ENCODE assay signal across 8 mouse cellular contexts in genomic region chr19:28974862-28975611, GRCm38 (mm10). TPM values are rescaled to one million over a fixed set of nuclear protein-coding genes. Genes with fewer than 3 reads are reported as not detected.
A peak's percentile ranks its signal among the peaks of the same experiment; 100 is the strongest.
DNase-seq lines count a peak whose midpoint lies in the region; ATAC-seq lines count a peak whose summit lies in the region.

No protein-coding gene starts in this region.

- peak; percentile 84 for ATAC-seq in intestine, embryonic 16.5 days

- H3K4me1 ChIP-seq in intestine, embryonic 16.5 days (ENCODE audit: control insufficient read depth, insufficient read depth, low read length) = 0 out of 2 replicates have a peak, but pooled peaks cover 2% of the 10 kb centered on the region

- H3K4me3 ChIP-seq in intestine, embryonic 16.5 days (ENCODE audit: low read length) = peak overlapping the region; percentile 44

- no peaks in the 10 kb centered on the region for H3K36me3 ChIP-seq in intestine, embryonic 16.5 days (ENCODE audit: control insufficient read depth, insufficient read depth, low read length)

- H3K27ac ChIP-seq in intestine, embryonic 16.5 days (ENCODE audit: low read length) = no peak overlapping the region

- peak overlapping the region; percentile 84 for H3K4me2 ChIP-seq in intestine, embryonic 16.5 days (ENCODE audit: low read depth, low read length)

- H3K9me3 ChIP-seq in intestine, embryonic 16.5 days (ENCODE audit: control insufficient read depth, low read length) = 0 out of 2 replicates have a peak, but pooled peaks cover 3% of the 10 kb centered on the region

- 15% methylated on average over 35 of the region's 35 CpGs for WGBS in intestine, embryonic 16.5 days

- H3K27me3 ChIP-seq in intestine, embryonic 16.5 days (replicated peaks; ENCODE audit: control insufficient read depth, insufficient read depth, low read length) = no peaks in the 10 kb centered on the region

- intact Hi-C loops in left cerebral cortex, postnatal 25 days (cut with DNase I) = loop anchor here (5.0 to 10.0 kb wide), 2 partner anchors 382 to 530 kb away; no protein-coding TSS in a partner anchor

- peak; percentile 83 to 84 for DNase-seq in adrenal gland, adult 18-20 months (ENCODE audit: low spot score in 2 of 2)
- DNase-seq in embryo, embryonic 11 days = peak; percentile 88
- peak; percentile 45 to 66 for DNase-seq in gastrocnemius, postnatal 4 days (ENCODE audit: low spot score in 2 of 2)
- DNase-seq in left cerebral cortex, postnatal 25 days (ENCODE audit: low spot score in 2 of 2) = peak; percentile 85
- peak; percentile 73 for DNase-seq in mesoderm, embryonic 11.5 days (ENCODE audit: low read depth, low spot score)
- DNase-seq in right cerebral cortex, postnatal 36 days (ENCODE audit: low spot score in 2 of 2) = peak; percentile 70 to 85
- DNase-seq in yolk sac, embryonic 10.5 days (ENCODE audit: low spot score) = peak; percentile 77

- H3K9ac ChIP-seq in intestine, embryonic 16.5 days (ENCODE audit: low read depth, low read length) = peak overlapping the region; percentile 58

RNA-seq across cellular contexts. Expression of gene 4430402I18Rik, which starts 7.4 kb away (rescaled TPM):
- total RNA-seq in adrenal gland, adult 18-20 months (2021) = 10 to 100 TPM in 1 of 2 experiments, 1 to 10 TPM in 1; 3.4 to 14.2 TPM
- total RNA-seq in gastrocnemius, postnatal 4 days (2021) = 1 to 10 TPM; 4.4 to 8.6 TPM
- 1.2 and 1.3 TPM in 2 replicates for polyA plus RNA-seq in intestine, embryonic 16.5 days (2015; fragmentation: Nextera tagmentation; extraction: Ambion mirVana)
- total RNA-seq in left cerebral cortex, postnatal 25 days (2021) = 1 to 10 TPM; 5.0 to 6.6 TPM

RNA-seq across cellular contexts. Expression of gene Plpp6, which starts 11.3 kb away (rescaled TPM):
- total RNA-seq in adrenal gland, adult 18-20 months (2021) = 10 to 100 TPM; 26.7 to 42.6 TPM
- total RNA-seq in gastrocnemius, postnatal 4 days (2021) = 1 to 10 TPM; 4.6 to 4.8 TPM
- 8.9 and 13.7 TPM in 2 replicates for polyA plus RNA-seq in intestine, embryonic 16.5 days (2015; fragmentation: Nextera tagmentation; extraction: Ambion mirVana)
- 10 to 100 TPM; 54.0 to 58.6 TPM for total RNA-seq in left cerebral cortex, postnatal 25 days (2021)

RNA-seq across cellular contexts. Expression of gene Cdc37l1, which starts 15.1 kb away (rescaled TPM):
- total RNA-seq in adrenal gland, adult 18-20 months (2021) = 10 to 100 TPM; 44.6 to 50.4 TPM
- 10 to 100 TPM; 33.2 to 39.2 TPM for total RNA-seq in gastrocnemius, postnatal 4 days (2021)
- 27.0 and 27.2 TPM in 2 replicates for polyA plus RNA-seq in intestine, embryonic 16.5 days (2015; fragmentation: Nextera tagmentation; extraction: Ambion mirVana)
- total RNA-seq in left cerebral cortex, postnatal 25 days (2021) = 10 to 100 TPM; 91.4 to 99.5 TPM

Comparison
In these comparisons a context has a peak if more than half of its experiments do, and no peak if none do; other contexts are left out.
1. RNA of gene Plpp6, which starts 11.3 kb away (total RNA-seq): 54.0 to 58.6 TPM in left cerebral cortex, postnatal 25 days and 26.7 to 42.6 TPM in adrenal gland, adult 18-20 months; 4.6 to 4.8 TPM in gastrocnemius, postnatal 4 days; every median in the first group is over 4 times any median in the second.
2. Peak in every context shown above with its lines, with median percentiles within 50 percentile points of each other: DNase-seq.